Mouse (Mus musculus) bone marrow, adult 2 months (tissue): Measurements from ENCODE around the gene Use1.

ENCODE experiments used
- CTCF ChIP-seq: fragments of 200-500 bp; IDR thresholded peaks from 2 replicates; pipeline ENCODE4 v1.5.1; 2011; ENCODE audit warnings: low read length, control low read depth; ENCODE audit not compliant: control insufficient read depth, insufficient read depth
- POLR2A ChIP-seq: fragments of 200-500 bp; IDR thresholded peaks from 2 replicates; pipeline ENCODE4 v1.6.1; 2011; ENCODE audit warnings: low read depth, mild to moderate bottlenecking, control low read depth, low read length, borderline replicate concordance; ENCODE audit not compliant: control insufficient read depth

- TF ChIP-seq CTCF: no peak
- TF ChIP-seq POLR2A: no peak
These were observed 25.0 kb downstream of the Use1 start for GRCm38 (mm10) chr8:71391696-71392095.
